Mouse (Mus musculus) erythroblast, embryonic 14.5 days (primary cell): ENCODE results near the gene Tmem204. TPM values are rescaled to one million over a fixed set of nuclear protein-coding genes. Genes with fewer than 3 reads are reported as not detected.
A peak's percentile ranks its signal among the peaks of the same experiment; 100 is the strongest.

ENCODE experiments used
- H3K27me3 ChIP-seq: 2 replicates; pipeline ENCODE4 v1.6.1; 2012; ENCODE audit warnings: inconsistent platforms; ENCODE audit not compliant: control insufficient read depth
- H3K36me3 ChIP-seq: 2 replicates; pipeline ENCODE4 v1.6.1; 2012; ENCODE audit warnings: mild to moderate bottlenecking, inconsistent platforms; ENCODE audit not compliant: control insufficient read depth
- H3K4me1 ChIP-seq: 2 replicates; pipeline ENCODE4 v1.6.1; 2012; ENCODE audit warnings: inconsistent platforms; ENCODE audit not compliant: control insufficient read depth
- H3K4me3 ChIP-seq: replicated peaks from 2 replicates; pipeline ENCODE3; 2012; ENCODE audit warnings: moderate library complexity, mild to moderate bottlenecking, inconsistent platforms
- H3K9me3 ChIP-seq: 2 replicates; pipeline ENCODE4 v1.6.1; 2012; ENCODE audit warnings: low read length, inconsistent platforms, mixed read lengths; ENCODE audit not compliant: control insufficient read depth
- GATA1 ChIP-seq: IDR thresholded peaks from 2 replicates; pipeline ENCODE4 v1.6.1; 2012; ENCODE audit warnings: low read length, inconsistent platforms, mixed read lengths
- TAL1 ChIP-seq: IDR thresholded peaks from 3 replicates; pipeline ENCODE4 v1.6.1; 2012; ENCODE audit warnings: low read length, inconsistent platforms, mixed read lengths
- polyA plus RNA-seq: library from polyadenylated mRNA; stranded (reverse); fragments of >175 nt; gene quantifications from 2 replicates; pipeline ENCODE4 v1.2.3, GENCODE M21; 2012

Gene Tmem204
- polyA plus RNA-seq, 1 experiment: not detected

GRCm38 (mm10) chr17:25114908-25115645 lies 31.7 kb upstream of the Tmem204 start:
- Histone ChIP-seq H3K36me3 (peaks cover 32% of the 10 kb centered on the region), H3K4me3 (peak overlapping the region; percentile 71), H3K27me3 (no peaks in the 10 kb centered on the region; the same call in 1 of the 2 replicates), H3K4me1 (peaks cover 36% of the 10 kb centered on the region), H3K9me3 (no peaks in the 10 kb centered on the region)
- TF ChIP-seq GATA1 (no peak), TAL1 (no peak)

GRCm38 (mm10) chr17:25112423-25112810 lies 29.0 kb upstream of the Tmem204 start:
- H3K27me3 ChIP-seq: no peaks in the 10 kb centered on the region
- no peak for TF ChIP-seq TAL1
- no peak for TF ChIP-seq GATA1
- H3K4me1 ChIP-seq: peaks cover 30% of the 10 kb centered on the region
- no peak overlapping the region for H3K4me3 ChIP-seq
- H3K9me3 ChIP-seq: no peaks in the 10 kb centered on the region
- H3K36me3 ChIP-seq: peaks cover 52% of the 10 kb centered on the region

- Histone ChIP-seq H3K27me3 (no peaks in the 10 kb centered on the region), H3K36me3 (peaks cover 57% of the 10 kb centered on the region), H3K4me3 (no peak overlapping the region), H3K9me3 (no peaks in the 10 kb centered on the region), H3K4me1 (peaks cover 26% of the 10 kb centered on the region)
- TF ChIP-seq TAL1 (no peak), GATA1 (no peak)
Observed at GRCm38 (mm10) chr17:25111739-25112422, 28.5 kb upstream of the Tmem204 start.

GRCm38 (mm10) chr17:25111220-25111619 lies 27.8 kb upstream of the Tmem204 start:
- H3K4me1 ChIP-seq: peaks cover 20% of the 10 kb centered on the region
- H3K9me3 ChIP-seq: no peaks in the 10 kb centered on the region
- H3K36me3 ChIP-seq: peaks cover 64% of the 10 kb centered on the region
- H3K27me3 ChIP-seq: no peaks in the 10 kb centered on the region
- H3K4me3 ChIP-seq: no peak overlapping the region
- TF ChIP-seq TAL1: no peak
- TF ChIP-seq GATA1: no peak

- H3K27me3 ChIP-seq: no peaks in the 10 kb centered on the region
- H3K36me3 ChIP-seq: peaks cover 70% of the 10 kb centered on the region
- TF ChIP-seq TAL1: no peak
- TF ChIP-seq GATA1: no peak
Observed at GRCm38 (mm10) chr17:25110590-25110989, 27.2 kb upstream of the Tmem204 start.

GRCm38 (mm10) chr17:25109578-25109977 lies 26.2 kb upstream of the Tmem204 start:
- no peaks in the 10 kb centered on the region for H3K9me3 ChIP-seq
- H3K4me3 ChIP-seq: no peak overlapping the region
- TF ChIP-seq GATA1: no peak
- no peak for TF ChIP-seq TAL1
- H3K36me3 ChIP-seq: peaks cover 80% of the 10 kb centered on the region
- peaks cover 4% of the 10 kb centered on the region for H3K4me1 ChIP-seq
- no peaks in the 10 kb centered on the region for H3K27me3 ChIP-seq

More at GRCm38 (mm10) chr17:25110590-25110989, 27.2 kb upstream of the Tmem204 start:
- Histone ChIP-seq H3K9me3 (no peaks in the 10 kb centered on the region), H3K4me1 (peaks cover 14% of the 10 kb centered on the region), H3K4me3 (no peak overlapping the region)

GRCm38 (mm10) chr17:25107786-25108185 lies 24.4 kb upstream of the Tmem204 start:
- H3K27me3 ChIP-seq: no peaks in the 10 kb centered on the region
- H3K4me1 ChIP-seq: no peaks in the 10 kb centered on the region; the same call in none of the 2 replicates
- peaks cover 86% of the 10 kb centered on the region for H3K36me3 ChIP-seq
- no peak overlapping the region for H3K4me3 ChIP-seq
- H3K9me3 ChIP-seq: no peaks in the 10 kb centered on the region
- TF ChIP-seq GATA1: no peak
- no peak for TF ChIP-seq TAL1

- Histone ChIP-seq H3K4me3 (no peak overlapping the region), H3K36me3 (peaks cover 83% of the 10 kb centered on the region)
- TF ChIP-seq GATA1 (no peak), TAL1 (no peak)
Observed at GRCm38 (mm10) chr17:25101338-25101737, 17.9 kb upstream of the Tmem204 start.

GRCm38 (mm10) chr17:25100052-25100451 lies 16.7 kb upstream of the Tmem204 start:
- Histone ChIP-seq H3K4me3 (no peak overlapping the region), H3K27me3 (no peaks in the 10 kb centered on the region), H3K9me3 (no peaks in the 10 kb centered on the region), H3K36me3 (peaks cover 75% of the 10 kb centered on the region), H3K4me1 (no peaks in the 10 kb centered on the region; the same call in 1 of the 2 replicates)
- no peak for TF ChIP-seq GATA1
- TF ChIP-seq TAL1: no peak

More at GRCm38 (mm10) chr17:25101338-25101737, 17.9 kb upstream of the Tmem204 start:
- H3K27me3 ChIP-seq: no peaks in the 10 kb centered on the region
- no peaks in the 10 kb centered on the region; the same call in 1 of the 2 replicates for H3K4me1 ChIP-seq
- no peaks in the 10 kb centered on the region for H3K9me3 ChIP-seq
